Mouse (Mus musculus) kidney, postnatal 4 days (tissue): ENCODE data around the gene Exo1.

Experiments
- DNase-seq, 2 experiments: peaks; one replicate each; pipeline ENCODE4 v3.0.0; 2021; ENCODE audit warnings: mixed read lengths in 2 of 2

The Exo1 gene

GRCm38 (mm10) chr1:175961786-175962185 is 81.4 kb downstream of the Exo1 start:
- DNase-seq = no peak
